Mouse (Mus musculus) MEL (cell line): ENCODE measurements at regions not wholly inside any gene's neighbourhood (a gene's known extent, or its start where the extent isn't known, plus 50 kb on each side); places are given as distances from the start of the nearest gene placed in this dataset.

Source experiments
- DNase-seq: peaks from one replicate; pipeline ENCODE4 v3.0.0; 2011; ENCODE audit warnings: low read depth, low spot score
- H3K27ac ChIP-seq: 2 replicates; pipeline ENCODE4 v1.5.1; 2012; ENCODE audit warnings: low read depth, mild to moderate bottlenecking, control low read depth, low read length, moderate library complexity; ENCODE audit not compliant: control insufficient read depth
- H3K27me3 ChIP-seq, 2 experiments: fragments of 150-350 bp in 1 of 2; sonication (generic) in 1 of 2; 2 replicates each; pipeline ENCODE4 v1.6.1; 2012; ENCODE audit warnings: low read length in 2 of 2, mild to moderate bottlenecking in 2 of 2, improper control_type of control experiment in 1 of 2, moderate library complexity in 1 of 2; ENCODE audit not compliant: insufficient read depth in 2 of 2, control insufficient read depth in 1 of 2
- H3K36me3 ChIP-seq, 2 experiments: 2 replicates each; pipeline ENCODE4 v1.6.1; 2012 to 2014; ENCODE audit warnings: low read length in 2 of 2, improper control_type of control experiment in 1 of 2, inconsistent platforms in 1 of 2, mild to moderate bottlenecking in 1 of 2; ENCODE audit not compliant: insufficient read depth in 2 of 2, control insufficient read depth in 1 of 2
- H3K4me1 ChIP-seq, 2 experiments: fragments of 150-350 bp in 1 of 2; sonication (generic) in 1 of 2; 2 replicates each; pipeline ENCODE4 v1.6.1; 2012; ENCODE audit warnings: low read length in 2 of 2, improper control_type of control experiment in 1 of 2, mild to moderate bottlenecking in 1 of 2; ENCODE audit not compliant: insufficient read depth in 2 of 2, control insufficient read depth in 1 of 2
- H3K4me3 ChIP-seq, 2 experiments: fragments of 150-350 bp in 1 of 2; sonication (generic) in 1 of 2; 2 replicates each; pipeline ENCODE4 v1.5.1; 2012; ENCODE audit warnings: low read depth in 2 of 2, low read length in 2 of 2, mild to moderate bottlenecking in 2 of 2, moderate library complexity in 2 of 2, control low read depth in 1 of 2, improper control_type of control experiment in 1 of 2; ENCODE audit not compliant: control insufficient read depth in 1 of 2, insufficient read depth in 1 of 2
- H3K79me2 ChIP-seq: 2 replicates; pipeline ENCODE4 v1.6.1; 2012; ENCODE audit warnings: mild to moderate bottlenecking, low read length, moderate library complexity; ENCODE audit not compliant: control insufficient read depth, poor library complexity, insufficient read depth
- H3K9ac ChIP-seq: 2 replicates; pipeline ENCODE4 v1.6.1; 2012; ENCODE audit warnings: low read depth, mild to moderate bottlenecking, control low read depth, low read length, moderate library complexity; ENCODE audit not compliant: control insufficient read depth, poor library complexity, severe bottlenecking
- H3K9me3 ChIP-seq: fragments of 150-350 bp; sonication (generic); replicated peaks from 2 replicates; pipeline ENCODE4 v1.6.1; 2012; ENCODE audit warnings: mild to moderate bottlenecking, low read length, improper control_type of control experiment, moderate library complexity; ENCODE audit not compliant: insufficient read depth
- BHLHE40 ChIP-seq: IDR thresholded peaks from 2 replicates; pipeline ENCODE4 v1.6.1; 2012; ENCODE audit warnings: low read depth, mild to moderate bottlenecking, inconsistent platforms, low read length, improper control_type of control experiment, borderline replicate concordance
- CHD1 ChIP-seq: IDR thresholded peaks from 2 replicates; pipeline ENCODE4 v1.6.1; 2012; ENCODE audit warnings: low read depth, mild to moderate bottlenecking, inconsistent platforms, low read length, improper control_type of control experiment
- CTCF ChIP-seq, 3 experiments: IDR thresholded peaks in 2 of 3; conservative IDR thresholded peaks in 1 of 3; 2 replicates each; pipeline ENCODE4 v1.5.1; 2011 to 2012; ENCODE audit warnings: low read length in 3 of 3, low read depth in 2 of 3, mild to moderate bottlenecking in 2 of 3, improper control_type of control experiment in 1 of 3, inconsistent platforms in 1 of 3, mixed read lengths in 1 of 3, moderate library complexity in 1 of 3; ENCODE audit not compliant: control insufficient read depth in 1 of 3, insufficient read depth in 1 of 3, poor library complexity in 1 of 3, severe bottlenecking in 1 of 3
- E2F4 ChIP-seq: IDR thresholded peaks from 2 replicates; pipeline ENCODE4 v1.6.1; 2011; ENCODE audit warnings: low read depth, low read length, improper control_type of control experiment, borderline replicate concordance
- ELF1 ChIP-seq: IDR thresholded peaks from 2 replicates; pipeline ENCODE4 v1.6.1; 2014; ENCODE audit warnings: low read depth, mild to moderate bottlenecking, inconsistent platforms, low read length, improper control_type of control experiment, moderate library complexity
- ETS1 ChIP-seq: IDR thresholded peaks from 2 replicates; pipeline ENCODE4 v1.6.1; 2012; ENCODE audit warnings: low read depth, mild to moderate bottlenecking, inconsistent platforms, low read length, improper control_type of control experiment, moderate library complexity
- GABPA ChIP-seq: IDR thresholded peaks from 2 replicates; pipeline ENCODE4 v1.6.1; 2012; ENCODE audit warnings: low read depth, mild to moderate bottlenecking, inconsistent platforms, low read length, improper control_type of control experiment, moderate library complexity
- GATA1 ChIP-seq: IDR thresholded peaks from 2 replicates; pipeline ENCODE4 v1.6.1; 2011; ENCODE audit warnings: low read depth, low read length, improper control_type of control experiment
- HCFC1 ChIP-seq: IDR thresholded peaks from 2 replicates; pipeline ENCODE4 v1.6.1; 2012; ENCODE audit warnings: low read depth, mild to moderate bottlenecking, inconsistent platforms, low read length, improper control_type of control experiment, moderate library complexity
- JUND ChIP-seq: IDR thresholded peaks from 2 replicates; pipeline ENCODE4 v1.6.1; 2011; ENCODE audit warnings: low read depth, mild to moderate bottlenecking, improper control_type of control experiment, low read length
- KAT2A ChIP-seq: conservative IDR thresholded peaks from 2 replicates; pipeline ENCODE4 v1.6.1; 2012; ENCODE audit warnings: low read depth, low read length, improper control_type of control experiment, inconsistent platforms
- MAFK ChIP-seq: IDR thresholded peaks from 2 replicates; pipeline ENCODE4 v1.6.1; 2011; ENCODE audit warnings: low read depth, mild to moderate bottlenecking, low read length, improper control_type of control experiment, borderline replicate concordance
- MAZ ChIP-seq: IDR thresholded peaks from 2 replicates; pipeline ENCODE4 v1.6.1; 2012; ENCODE audit warnings: low read depth, mild to moderate bottlenecking, inconsistent platforms, low read length, improper control_type of control experiment
- MXI1 ChIP-seq: IDR thresholded peaks from 2 replicates; pipeline ENCODE4 v1.6.1; 2011; ENCODE audit warnings: mild to moderate bottlenecking, low read depth, low read length, improper control_type of control experiment
- NRF1 ChIP-seq: IDR thresholded peaks from 2 replicates; pipeline ENCODE4 v1.6.1; 2014; ENCODE audit warnings: low read depth, mild to moderate bottlenecking, inconsistent platforms, low read length, improper control_type of control experiment, moderate library complexity; ENCODE audit not compliant: poor library complexity, insufficient read depth, severe bottlenecking
- POLR2A ChIP-seq, 2 experiments: IDR thresholded peaks; 2 replicates each; pipeline ENCODE4 v1.6.1; 2011 to 2012; ENCODE audit warnings: low read length in 2 of 2, mild to moderate bottlenecking in 2 of 2, control low read depth in 1 of 2, improper control_type of control experiment in 1 of 2, low read depth in 1 of 2, moderate library complexity in 1 of 2; ENCODE audit not compliant: control insufficient read depth in 1 of 2, insufficient read depth in 1 of 2, poor library complexity in 1 of 2
- POLR2AphosphoS2 ChIP-seq: IDR thresholded peaks from 2 replicates; pipeline ENCODE4 v1.6.1; 2011; ENCODE audit warnings: low read length, improper control_type of control experiment
- POLR2AphosphoS5 ChIP-seq: IDR thresholded peaks from 2 replicates; pipeline ENCODE4 v1.6.1; 2012; ENCODE audit warnings: low read depth, borderline replicate concordance, mild to moderate bottlenecking, inconsistent platforms, low read length, moderate library complexity, mixed read lengths
- RAD21 ChIP-seq: IDR thresholded peaks from 2 replicates; pipeline ENCODE4 v1.6.1; 2011; ENCODE audit warnings: mild to moderate bottlenecking, low read depth, low read length, improper control_type of control experiment
- SIN3A ChIP-seq: IDR thresholded peaks from 2 replicates; pipeline ENCODE4 v1.6.1; 2012; ENCODE audit warnings: low read length, improper control_type of control experiment, inconsistent platforms
- TAL1 ChIP-seq: IDR thresholded peaks from 2 replicates; pipeline ENCODE4 v1.6.1; 2012; ENCODE audit warnings: mild to moderate bottlenecking, inconsistent platforms, low read length, moderate library complexity, mixed read lengths
- TCF12 ChIP-seq: IDR thresholded peaks from 2 replicates; pipeline ENCODE4 v1.6.1; 2014; ENCODE audit warnings: low read depth, mild to moderate bottlenecking, inconsistent platforms, low read length, improper control_type of control experiment, moderate library complexity
- UBTF ChIP-seq: IDR thresholded peaks from 2 replicates; pipeline ENCODE4 v1.6.1; 2012; ENCODE audit warnings: low read depth, mild to moderate bottlenecking, inconsistent platforms, low read length, improper control_type of control experiment, moderate library complexity, borderline replicate concordance; ENCODE audit not compliant: insufficient read depth
- USF2 ChIP-seq, 2 experiments: IDR thresholded peaks; 2 replicates each; pipeline ENCODE4 v1.6.1; 2011 to 2012; ENCODE audit warnings: improper control_type of control experiment in 2 of 2, low read length in 2 of 2, borderline replicate concordance in 1 of 2, inconsistent platforms in 1 of 2, low read depth in 1 of 2, mild to moderate bottlenecking in 1 of 2; ENCODE audit not compliant: insufficient read depth in 1 of 2
- ZMIZ1 ChIP-seq: IDR thresholded peaks from 2 replicates; pipeline ENCODE4 v1.6.1; 2012; ENCODE audit warnings: low read depth, mild to moderate bottlenecking, inconsistent platforms, low read length, improper control_type of control experiment, moderate library complexity
- ZNF384 ChIP-seq: IDR thresholded peaks from 2 replicates; pipeline ENCODE4 v1.6.1; 2012; ENCODE audit warnings: low read depth, mild to moderate bottlenecking, inconsistent platforms, low read length, improper control_type of control experiment

DNA sequence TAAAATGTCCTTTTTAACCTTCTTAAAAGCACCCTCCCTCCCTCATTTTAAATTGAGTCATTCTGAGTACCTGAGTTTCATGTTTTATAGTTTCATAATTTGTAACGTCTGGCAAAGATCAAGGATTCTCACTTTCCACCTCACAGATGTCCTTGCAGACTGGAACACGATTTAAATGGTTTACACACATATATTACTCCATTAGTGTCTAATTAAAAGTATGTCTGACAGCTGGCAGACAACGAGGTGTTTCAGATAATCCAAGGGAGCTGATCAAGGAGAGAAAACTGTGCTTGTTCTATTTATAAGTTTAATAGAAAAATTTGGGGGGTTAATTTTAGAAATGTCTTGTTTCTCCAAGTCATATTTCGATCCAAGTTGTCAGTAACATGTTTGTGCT is 1240.1 kb downstream of the Pla2g4a start:
- no peak overlapping the region for H3K4me3 ChIP-seq
- no peaks in the 10 kb centered on the region for H3K36me3 ChIP-seq
- H3K27me3 ChIP-seq, result no peaks in the 10 kb centered on the region
- H3K27ac ChIP-seq, result no peak overlapping the region
- H3K4me1 ChIP-seq, result no peaks in the 10 kb centered on the region
- H3K9me3 ChIP-seq, result no peaks in the 10 kb centered on the region
- H3K79me2 ChIP-seq, result no peaks in the 10 kb centered on the region
- DNase-seq, result no peak
- H3K9ac ChIP-seq, result no peak overlapping the region
- TF ChIP-seq POLR2AphosphoS2 (no peak), ZNF384 (no peak), E2F4 (no peak), POLR2A (IDR thresholded peaks at IDR 0.05; ENCODE audit: control insufficient read depth in 1 of 2, insufficient read depth in 1 of 2, low read depth in 1 of 2, low read length in 2 of 2, poor library complexity in 1 of 2) (no peak), CHD1 (no peak), POLR2AphosphoS5 (no peak), GABPA (no peak), KAT2A (no peak), HCFC1 (no peak), ZMIZ1 (no peak), TAL1 (no peak), TCF12 (no peak), NRF1 (no peak), UBTF (no peak), MAFK (no peak), CTCF (IDR thresholded peaks at IDR 0.05 in 2 of 3, conservative IDR thresholded peaks at IDR 0.05 in 1 of 3; ENCODE audit: control insufficient read depth in 1 of 3, insufficient read depth in 1 of 3, low read depth in 2 of 3, low read length in 3 of 3, poor library complexity in 1 of 3, severe bottlenecking in 1 of 3) (no peak)

- Histone ChIP-seq H3K79me2 (no peaks in the 10 kb centered on the region), H3K27me3 (no peaks in the 10 kb centered on the region), H3K9ac (no peak overlapping the region), H3K27ac (no peak overlapping the region), H3K4me1 (no peaks in the 10 kb centered on the region), H3K4me3 (no peak overlapping the region), H3K36me3 (no peaks in the 10 kb centered on the region), H3K9me3 (no peaks in the 10 kb centered on the region)
- DNase-seq, result no peak
- TF ChIP-seq ELF1 (no peak), ETS1 (no peak), GATA1 (no peak), JUND (no peak), TAL1 (no peak), USF2 (IDR thresholded peaks at IDR 0.05; ENCODE audit: borderline replicate concordance in 1 of 2, insufficient read depth in 1 of 2, low read depth in 1 of 2, low read length in 2 of 2) (no peak), MAZ (no peak), BHLHE40 (no peak), GABPA (no peak), MXI1 (no peak), RAD21 (no peak), CTCF (IDR thresholded peaks at IDR 0.05 in 2 of 3, conservative IDR thresholded peaks at IDR 0.05 in 1 of 3; ENCODE audit: control insufficient read depth in 1 of 3, insufficient read depth in 1 of 3, low read depth in 2 of 3, low read length in 3 of 3, poor library complexity in 1 of 3, severe bottlenecking in 1 of 3) (no peak), NRF1 (no peak), ZMIZ1 (no peak), POLR2AphosphoS5 (no peak), POLR2A (IDR thresholded peaks at IDR 0.05; ENCODE audit: control insufficient read depth in 1 of 2, insufficient read depth in 1 of 2, low read depth in 1 of 2, low read length in 2 of 2, poor library complexity in 1 of 2) (no peak), SIN3A (no peak)
These were observed 1253.0 kb downstream of the Pla2g4a start for GRCm38 (mm10) chr1:148708084-148708483.
